Comparison of ENCODE assay signal across 14 mouse cellular contexts in genomic region chr11:88998406-88998805, GRCm38 (mm10). TPM values are rescaled to one million over a fixed set of nuclear protein-coding genes. Genes with fewer than 3 reads are reported as not detected.
DNase-seq lines count a peak whose midpoint lies in the region; ATAC-seq and TF ChIP-seq lines count a peak whose summit lies in the region.
"Had no signal": no experiment of that assay in that cellular context is flagged by ENCODE, and none has a peak within 500 bp of the region (broad histone marks: within the 10 kb centered on the region; RNA-seq: fewer than 3 reads in every experiment).

No protein-coding gene starts in this region.

- peak overlapping the region; percentile 83 for H3K4me2 ChIP-seq in kidney, embryonic 15.5 days
- H3K4me2 ChIP-seq in liver, embryonic 16.5 days (ENCODE audit: low read depth, low read length): peak overlapping the region; percentile 92

- no peaks in the 10 kb centered on the region for H3K9me3 ChIP-seq in erythroblast, embryonic 14.5 days (ENCODE audit: control insufficient read depth, low read length)
- no peaks in the 10 kb centered on the region for H3K9me3 ChIP-seq in kidney, embryonic 15.5 days (replicated peaks)
- H3K9me3 ChIP-seq in MEL (replicated peaks; ENCODE audit: insufficient read depth, low read length): no peaks in the 10 kb centered on the region
- no peaks in the 10 kb centered on the region for H3K9me3 ChIP-seq in liver, embryonic 16.5 days (replicated peaks; ENCODE audit: control insufficient read depth, low read length)
- H3K9me3 ChIP-seq: limb, embryonic 15.5 days had no signal

- TF ChIP-seq POLR2A in MEL (IDR thresholded peaks at IDR 0.05; ENCODE audit: control insufficient read depth in 1 of 2, insufficient read depth in 1 of 2, low read depth in 1 of 2, low read length in 2 of 2, poor library complexity in 1 of 2): no peak

- TF ChIP-seq RAD21 in MEL (IDR thresholded peaks at IDR 0.05; ENCODE audit: low read depth, low read length): no peak

- H3K36me3 ChIP-seq in erythroblast, embryonic 14.5 days (ENCODE audit: control insufficient read depth): peaks cover 22% of the 10 kb centered on the region
- no peaks in the 10 kb centered on the region for H3K36me3 ChIP-seq in kidney, embryonic 15.5 days
- peaks cover 0 to 36% of the 10 kb centered on the region in 2 experiments for H3K36me3 ChIP-seq in MEL (ENCODE audit: control insufficient read depth in 1 of 2, insufficient read depth in 2 of 2, low read length in 2 of 2)
- H3K36me3 ChIP-seq in liver, embryonic 16.5 days (ENCODE audit: control insufficient read depth, insufficient read depth): no peaks in the 10 kb centered on the region
- H3K36me3 ChIP-seq: limb, embryonic 15.5 days had no signal

- H3K27ac ChIP-seq in kidney, embryonic 15.5 days: no peak overlapping the region
- H3K27ac ChIP-seq in MEL (ENCODE audit: control insufficient read depth, low read depth, low read length): peak overlapping the region; percentile 32; the same call in 1 of the 2 replicates
- peak overlapping the region; percentile 77 for H3K27ac ChIP-seq in liver, embryonic 16.5 days (ENCODE audit: low read length)
- H3K27ac ChIP-seq: limb, embryonic 15.5 days had no signal

- no peaks in the 10 kb centered on the region for H3K27me3 ChIP-seq in erythroblast, embryonic 14.5 days (ENCODE audit: control insufficient read depth)
- no peaks in the 10 kb centered on the region for H3K27me3 ChIP-seq in kidney, embryonic 15.5 days
- H3K27me3 ChIP-seq in MEL (ENCODE audit: control insufficient read depth in 1 of 2, insufficient read depth in 2 of 2, low read length in 2 of 2): no peaks in the 10 kb centered on the region
- H3K27me3 ChIP-seq in liver, embryonic 16.5 days (ENCODE audit: control insufficient read depth, insufficient read depth, low read depth, low read length): no peaks in the 10 kb centered on the region

- peak overlapping the region; percentile 70 for H3K4me3 ChIP-seq in erythroblast, embryonic 14.5 days (replicated peaks)
- H3K4me3 ChIP-seq in kidney, embryonic 15.5 days (replicated peaks): no peak overlapping the region
- H3K4me3 ChIP-seq in MEL (ENCODE audit: control insufficient read depth in 1 of 2, insufficient read depth in 1 of 2, low read depth in 2 of 2, low read length in 2 of 2): peak overlapping the region; percentile 91 to 99
- peak overlapping the region; percentile 88 for H3K4me3 ChIP-seq in liver, embryonic 16.5 days (ENCODE audit: low read depth, low read length)

- peaks cover 66% of the 10 kb centered on the region for H3K4me1 ChIP-seq in erythroblast, embryonic 14.5 days (ENCODE audit: control insufficient read depth)
- H3K4me1 ChIP-seq in kidney, embryonic 15.5 days: peaks cover 22% of the 10 kb centered on the region
- peaks cover 16 to 48% of the 10 kb centered on the region in 2 experiments for H3K4me1 ChIP-seq in MEL (ENCODE audit: control insufficient read depth in 1 of 2, insufficient read depth in 2 of 2, low read length in 2 of 2)
- H3K4me1 ChIP-seq in liver, embryonic 16.5 days (ENCODE audit: control insufficient read depth, low read depth, low read length): peaks cover 27% of the 10 kb centered on the region

- no peak overlapping the region for H3K9ac ChIP-seq in kidney, embryonic 15.5 days
- peak overlapping the region; percentile 97 for H3K9ac ChIP-seq in MEL (ENCODE audit: control insufficient read depth, low read depth, low read length, poor library complexity, severe bottlenecking)
- H3K9ac ChIP-seq in liver, embryonic 16.5 days (ENCODE audit: low read depth, low read length): no peak overlapping the region

- TF ChIP-seq CTCF in MEL (IDR thresholded peaks at IDR 0.05 in 2 of 3, conservative IDR thresholded peaks at IDR 0.05 in 1 of 3; ENCODE audit: control insufficient read depth in 1 of 3, insufficient read depth in 1 of 3, low read depth in 2 of 3, low read length in 3 of 3, poor library complexity in 1 of 3, severe bottlenecking in 1 of 3): no peak

- 0 out of 4 replicates have a peak, but pooled peaks of 1 of the 2 experiments have one; percentile 13 for TF ChIP-seq EP300 in MEL (IDR thresholded peaks at IDR 0.05; ENCODE audit: low read depth in 1 of 2, low read length in 2 of 2)

- H3K79me2 ChIP-seq in MEL (ENCODE audit: control insufficient read depth, insufficient read depth, low read length, poor library complexity): peaks cover 39% of the 10 kb centered on the region

- 23% methylated on average over 2 of the region's 3 CpGs for WGBS in kidney, embryonic 15.5 days
- 22% methylated on average over 3 of the region's 3 CpGs for WGBS in liver, embryonic 16.5 days (ENCODE audit: insufficient replicate concordance)

- ATAC-seq in erythroblast, adult 5-6 weeks (replicated peaks; ENCODE audit: low FRiP score, poor library complexity, severe bottlenecking): no peak
- ATAC-seq in kidney, embryonic 15.5 days (replicated peaks; ENCODE audit: low FRiP score): no peak
- ATAC-seq in liver, embryonic 16.5 days (ENCODE audit: low read depth): no peak
- ATAC-seq: midbrain, embryonic 16.5 days had no signal

- DNase-seq in kidney, postnatal 14 days: no peak
- DNase-seq in MEL (ENCODE audit: low read depth, low spot score): no peak
- no peak for DNase-seq in urinary bladder, postnatal 25 days (ENCODE audit: low spot score)
- DNase-seq in spleen, postnatal 36 days (ENCODE audit: low spot score in 2 of 2): no peak

TF ChIP-seq in MEL, 35 proteins besides CTCF, POLR2A, EP300 and RAD21 (continues in another document):
- TF ChIP-seq MAX (IDR thresholded peaks at IDR 0.05; ENCODE audit: low read length) (no peak), ETS1 (IDR thresholded peaks at IDR 0.05; ENCODE audit: low read depth, low read length) (no peak), USF1 (IDR thresholded peaks at IDR 0.05; ENCODE audit: low read depth, low read length) (no peak), POLR2AphosphoS5 (IDR thresholded peaks at IDR 0.05; ENCODE audit: borderline replicate concordance, low read depth, low read length) (no peak), ZNF384 (IDR thresholded peaks at IDR 0.05; ENCODE audit: low read depth, low read length) (no peak), GATA1 (IDR thresholded peaks at IDR 0.05; ENCODE audit: low read depth, low read length) (no peak), MAZ (IDR thresholded peaks at IDR 0.05; ENCODE audit: low read depth, low read length) (0 out of 2 replicates have a peak, but pooled peaks have one; percentile 40), USF2 (IDR thresholded peaks at IDR 0.05; ENCODE audit: borderline replicate concordance in 1 of 2, insufficient read depth in 1 of 2, low read depth in 1 of 2, low read length in 2 of 2) (no peak), CHD2 (IDR thresholded peaks at IDR 0.05; ENCODE audit: low read length) (peak; percentile 44; the same call in 1 of the 2 replicates), ELF1 (IDR thresholded peaks at IDR 0.05; ENCODE audit: low read depth, low read length) (no peak), TBP (IDR thresholded peaks at IDR 0.05; ENCODE audit: low read depth, low read length) (no peak), HCFC1 (IDR thresholded peaks at IDR 0.05; ENCODE audit: low read depth, low read length) (no peak), BHLHE40 (IDR thresholded peaks at IDR 0.05; ENCODE audit: borderline replicate concordance, low read depth, low read length) (no peak), UBTF (IDR thresholded peaks at IDR 0.05; ENCODE audit: borderline replicate concordance, insufficient read depth, low read depth, low read length) (no peak)

RNA-seq across cellular contexts. Expression of gene Trim25, which starts 0.8 kb away (rescaled TPM):
- polyA plus RNA-seq in erythroblast, embryonic 14.5 days (2012): 0.29 and 0.87 TPM in 2 replicates
- 19.8 and 24.2 TPM in 2 replicates for total RNA-seq in erythroblast, adult 5-6 weeks (2015; ENCODE audit: low replicate concordance)
- total RNA-seq in erythroblast, adult 5-6 weeks (2017; ENCODE audit: low replicate concordance): 16.4 and 20.5 TPM in 2 replicates
- polyA plus RNA-seq in kidney, embryonic 15.5 days (2015; fragmentation: Nextera tagmentation; extraction: Ambion mirVana): 14.5 and 16.4 TPM in 2 replicates
- total RNA-seq in MEL (2012; rRNA removed): 21.5 and 22.2 TPM in 2 replicates
- polyA plus RNA-seq in MEL (2012; ENCODE audit: insufficient read depth in 1 of 2, insufficient read length in 2 of 2, low read depth in 1 of 2, low replicate concordance in 2 of 2, missing spikeins in 1 of 2): 10 to 100 TPM in 1 of 2 experiments, not detected in 1; 43.0 TPM
- 18.3 and 21.7 TPM in 2 replicates for polyA plus RNA-seq in liver, embryonic 16.5 days (2015; fragmentation: Nextera tagmentation; extraction: Ambion mirVana)

RNA-seq across cellular contexts. Expression of gene Coil, which starts 28.4 kb away (rescaled TPM):
- polyA plus RNA-seq in erythroblast, embryonic 14.5 days (2012): 0.14 and 0.24 TPM in 2 replicates
- total RNA-seq in erythroblast, adult 5-6 weeks (2015; ENCODE audit: low replicate concordance): 1.3 and 2.7 TPM in 2 replicates
- total RNA-seq in erythroblast, adult 5-6 weeks (2017; ENCODE audit: low replicate concordance): 1.3 and 6.3 TPM in 2 replicates
- polyA plus RNA-seq in kidney, embryonic 15.5 days (2015; fragmentation: Nextera tagmentation; extraction: Ambion mirVana): 17.2 and 18.3 TPM in 2 replicates
- total RNA-seq in MEL (2012; rRNA removed): 32.6 and 32.9 TPM in 2 replicates
- 10 to 100 TPM in 1 of 2 experiments, not detected in 1; 24.4 TPM for polyA plus RNA-seq in MEL (2012; ENCODE audit: insufficient read depth in 1 of 2, insufficient read length in 2 of 2, low read depth in 1 of 2, low replicate concordance in 2 of 2, missing spikeins in 1 of 2)
- polyA plus RNA-seq in liver, embryonic 16.5 days (2015; fragmentation: Nextera tagmentation; extraction: Ambion mirVana): 3.0 and 3.4 TPM in 2 replicates

RNA-seq across cellular contexts. Expression of gene Elobl, which starts 31.7 kb away (rescaled TPM):
- polyA plus RNA-seq in erythroblast, embryonic 14.5 days (2012): not detected in 2 replicates
- total RNA-seq in erythroblast, adult 5-6 weeks (2015; ENCODE audit: low replicate concordance): not detected in 2 replicates
- total RNA-seq in erythroblast, adult 5-6 weeks (2017; ENCODE audit: low replicate concordance): not detected in 2 replicates
- not detected in 2 replicates for polyA plus RNA-seq in kidney, embryonic 15.5 days (2015; fragmentation: Nextera tagmentation; extraction: Ambion mirVana)
- 0.58 and 0.92 TPM in 2 replicates for total RNA-seq in MEL (2012; rRNA removed)
- under 1 TPM in 1 of 2 experiments, not detected in 1; 0.72 TPM for polyA plus RNA-seq in MEL (2012; ENCODE audit: insufficient read depth in 1 of 2, insufficient read length in 2 of 2, low read depth in 1 of 2, low replicate concordance in 2 of 2, missing spikeins in 1 of 2)
- polyA plus RNA-seq in liver, embryonic 16.5 days (2015; fragmentation: Nextera tagmentation; extraction: Ambion mirVana): not detected in 2 replicates
- total RNA-seq: adrenal gland, adult 18-20 months; gastrocnemius, postnatal 4 days; layer of hippocampus, postnatal 14 days had no signal
- polyA plus RNA-seq: forebrain, embryonic 11.5 days; limb, embryonic 15.5 days; midbrain, embryonic 16.5 days had no signal

RNA-seq across cellular contexts. Expression of gene Scpep1, which starts 43.1 kb away (rescaled TPM):
- polyA plus RNA-seq in erythroblast, embryonic 14.5 days (2012): 0.55 and 0.92 TPM in 2 replicates
- total RNA-seq in erythroblast, adult 5-6 weeks (2015; ENCODE audit: low replicate concordance): 15.0 and 15.2 TPM in 2 replicates
- 4.6 and 8.6 TPM in 2 replicates for total RNA-seq in erythroblast, adult 5-6 weeks (2017; ENCODE audit: low replicate concordance)
- polyA plus RNA-seq in kidney, embryonic 15.5 days (2015; fragmentation: Nextera tagmentation; extraction: Ambion mirVana): 128 and 130 TPM in 2 replicates
- 7.9 and 8.9 TPM in 2 replicates for total RNA-seq in MEL (2012; rRNA removed)
- 10 to 100 TPM in 1 of 2 experiments, not detected in 1; 15.6 TPM for polyA plus RNA-seq in MEL (2012; ENCODE audit: insufficient read depth in 1 of 2, insufficient read length in 2 of 2, low read depth in 1 of 2, low replicate concordance in 2 of 2, missing spikeins in 1 of 2)
- 47.5 and 48.6 TPM in 2 replicates for polyA plus RNA-seq in liver, embryonic 16.5 days (2015; fragmentation: Nextera tagmentation; extraction: Ambion mirVana)
